Mouse (Mus musculus): ENCODE results near the gene Tnpo2. TPM values are rescaled to one million over a fixed set of nuclear protein-coding genes. Genes with fewer than 3 reads are reported as not detected.

Gene Tnpo2
- total RNA-seq (2023) = 28.2 and 28.5 TPM in 2 replicates

DNA sequence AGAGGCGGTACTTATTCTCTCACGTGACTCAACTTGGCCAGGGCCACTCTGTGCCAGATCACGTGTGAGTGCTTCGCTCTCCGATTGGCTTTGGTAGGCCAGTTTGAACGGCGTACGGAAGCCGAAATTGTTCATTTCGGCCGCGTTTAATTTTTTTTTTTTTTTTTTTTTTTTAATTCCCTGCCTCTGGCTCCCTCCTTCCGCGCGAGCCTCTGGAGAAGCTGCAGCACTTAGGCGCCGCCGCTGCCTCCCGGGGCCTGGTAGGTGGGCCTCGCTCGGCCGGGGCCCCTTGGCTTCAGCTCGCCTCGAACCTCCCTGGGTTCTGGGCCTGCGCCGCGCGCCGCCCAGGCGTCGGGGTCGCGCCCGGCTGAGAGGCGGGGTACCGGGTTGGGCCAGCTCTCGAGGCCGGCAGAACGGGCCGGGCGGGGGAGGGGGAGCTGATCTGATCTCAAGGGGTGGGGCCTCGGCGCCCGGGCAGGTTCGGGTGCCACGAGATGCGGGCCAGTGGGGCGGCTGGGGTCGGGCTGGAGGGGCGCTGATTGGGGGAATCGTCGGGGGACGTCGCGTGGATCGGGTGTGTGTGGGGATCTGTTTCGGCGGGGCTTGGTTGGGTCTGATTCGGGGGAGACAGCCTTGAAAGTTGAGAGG is at the start of gene Tnpo2:
Tnpo2 (plus strand) TSS at position 198 of the 648 bp plus-strand sequence.

DNA sequence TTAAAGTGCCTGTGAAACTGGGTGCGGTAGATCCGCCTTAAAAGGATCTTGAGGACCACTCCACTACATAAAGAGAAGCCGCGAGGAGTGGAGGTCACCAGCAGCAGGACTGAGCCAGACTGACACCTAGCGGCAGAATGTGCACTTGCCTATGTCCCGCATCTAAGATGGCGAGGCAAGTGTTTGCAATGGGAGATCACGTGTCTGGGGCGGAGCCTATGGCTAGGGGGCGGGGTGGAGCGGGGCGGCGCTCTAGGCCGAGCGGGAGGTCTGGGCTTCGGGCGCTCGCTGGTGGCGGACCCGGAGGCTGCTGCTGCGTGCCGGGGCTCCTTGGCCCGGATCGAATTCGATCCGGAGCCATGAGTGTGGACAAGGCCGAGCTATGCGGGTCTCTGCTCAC is 46.4 kb upstream of the Tnpo2 start, which contains the start of gene Hook2:
Hook2 (plus strand) TSS at position 255 of the 400 bp plus-strand sequence.

DNA sequence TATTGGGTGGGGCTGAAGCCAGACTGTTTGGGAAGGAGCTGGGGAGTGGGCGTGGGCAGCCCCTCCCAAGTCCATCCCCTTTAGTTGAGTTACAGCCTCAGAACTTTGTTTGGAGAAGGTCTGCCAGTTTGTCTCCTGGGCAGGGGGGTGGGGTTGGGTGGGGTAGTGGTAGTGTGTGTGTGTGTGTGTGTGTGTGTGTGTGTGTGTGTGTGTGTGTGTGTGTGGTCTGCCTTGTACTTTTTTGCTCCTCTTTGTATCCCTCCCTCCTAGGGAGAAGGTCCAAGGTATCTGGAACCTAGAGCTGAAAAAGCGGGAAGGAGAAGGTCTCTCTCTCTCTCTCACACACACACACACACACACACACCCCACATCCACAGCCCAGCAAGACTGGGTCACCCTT is 22.3 kb upstream of the Tnpo2 start, which contains the start of gene Best2:
Best2 (minus strand) TSS at position 101 of the 400 bp plus-strand sequence.

DNA sequence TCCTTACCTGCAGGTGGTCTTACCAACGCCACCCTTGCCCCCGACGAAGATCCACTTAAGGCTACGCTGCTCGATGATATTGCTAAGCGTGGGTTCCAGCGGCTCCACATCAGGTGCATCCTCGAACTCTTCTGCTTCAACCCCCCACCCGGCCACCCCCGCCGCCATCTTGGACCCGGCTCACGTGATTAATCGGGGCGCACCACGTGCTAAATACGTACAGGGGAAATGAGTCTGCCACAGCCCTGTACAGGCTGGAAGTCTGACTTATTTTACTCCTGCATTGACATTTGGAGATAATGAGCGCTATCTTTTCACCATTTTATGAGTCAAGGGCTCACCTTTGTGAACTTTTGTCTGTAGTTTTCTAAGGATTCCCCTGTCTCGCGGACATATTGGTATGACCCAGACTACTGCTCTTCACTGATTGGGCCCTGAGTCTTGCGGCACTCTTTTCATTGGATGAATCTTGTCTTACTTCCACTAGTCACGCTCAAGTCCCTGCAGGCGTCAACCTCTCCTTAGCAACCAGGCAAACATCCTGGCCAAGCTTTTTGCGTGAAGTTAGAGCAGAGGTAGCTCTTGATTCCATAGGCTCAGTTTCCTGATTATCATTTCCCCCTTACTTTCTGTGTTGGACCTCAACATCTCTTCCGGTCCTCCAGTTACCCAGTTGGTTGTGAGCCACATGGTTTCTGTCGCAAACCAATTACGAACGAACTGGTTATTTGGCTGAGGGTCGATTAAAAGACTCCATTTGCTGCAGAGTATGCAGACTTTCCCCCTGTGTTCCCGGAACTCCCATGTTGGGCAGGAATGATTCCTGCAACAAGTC is 11.4 kb upstream of the Tnpo2 start, which contains the start of gene Asna1:
Asna1 (minus strand) TSS at position 184 of the 835 bp plus-strand sequence.

DNA sequence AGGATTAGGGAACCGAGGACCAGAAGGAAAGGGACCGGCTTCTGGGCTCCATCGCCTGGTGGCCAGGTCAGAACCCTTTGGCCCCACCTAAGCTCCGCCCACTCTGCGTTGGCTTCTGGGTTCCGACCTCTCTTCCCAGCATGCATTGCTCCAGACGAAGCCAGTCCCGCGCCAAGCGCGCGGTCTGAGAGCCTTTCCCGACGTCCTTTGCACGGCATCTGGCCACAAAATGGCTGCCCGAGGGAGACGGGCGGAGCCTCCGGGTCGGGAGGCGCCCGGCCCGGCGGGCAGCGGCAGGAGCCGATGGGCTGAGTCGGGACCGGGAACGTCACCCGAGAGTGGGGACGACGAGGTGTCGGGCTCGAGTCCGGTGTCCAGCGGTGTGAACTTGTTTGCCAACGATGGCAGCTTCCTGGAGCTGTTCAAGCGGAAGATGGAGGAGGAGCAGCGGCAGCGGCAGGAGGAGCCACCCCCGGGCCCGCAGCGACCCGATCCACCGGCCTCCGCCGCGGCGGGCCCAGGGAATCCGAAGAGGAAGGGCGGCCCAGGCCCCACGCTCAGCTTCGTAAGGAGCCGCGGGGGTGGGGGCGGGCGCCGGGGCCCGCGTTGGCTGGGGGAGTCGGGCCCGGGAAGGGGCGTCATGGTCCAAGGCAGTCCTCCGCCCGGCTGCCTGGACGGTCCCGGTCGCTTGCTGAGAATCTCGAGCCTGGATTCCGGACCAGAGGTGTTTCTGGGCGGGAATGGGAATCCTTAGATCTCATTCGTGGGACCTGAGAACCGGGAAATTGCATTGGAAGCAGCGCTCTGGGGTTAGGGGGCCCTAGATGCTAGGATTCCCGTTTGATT is 9.8 kb upstream of the Tnpo2 start, which contains the start of gene Trir:
Trir (plus strand) TSS at position 154 of the 846 bp plus-strand sequence.

DNA sequence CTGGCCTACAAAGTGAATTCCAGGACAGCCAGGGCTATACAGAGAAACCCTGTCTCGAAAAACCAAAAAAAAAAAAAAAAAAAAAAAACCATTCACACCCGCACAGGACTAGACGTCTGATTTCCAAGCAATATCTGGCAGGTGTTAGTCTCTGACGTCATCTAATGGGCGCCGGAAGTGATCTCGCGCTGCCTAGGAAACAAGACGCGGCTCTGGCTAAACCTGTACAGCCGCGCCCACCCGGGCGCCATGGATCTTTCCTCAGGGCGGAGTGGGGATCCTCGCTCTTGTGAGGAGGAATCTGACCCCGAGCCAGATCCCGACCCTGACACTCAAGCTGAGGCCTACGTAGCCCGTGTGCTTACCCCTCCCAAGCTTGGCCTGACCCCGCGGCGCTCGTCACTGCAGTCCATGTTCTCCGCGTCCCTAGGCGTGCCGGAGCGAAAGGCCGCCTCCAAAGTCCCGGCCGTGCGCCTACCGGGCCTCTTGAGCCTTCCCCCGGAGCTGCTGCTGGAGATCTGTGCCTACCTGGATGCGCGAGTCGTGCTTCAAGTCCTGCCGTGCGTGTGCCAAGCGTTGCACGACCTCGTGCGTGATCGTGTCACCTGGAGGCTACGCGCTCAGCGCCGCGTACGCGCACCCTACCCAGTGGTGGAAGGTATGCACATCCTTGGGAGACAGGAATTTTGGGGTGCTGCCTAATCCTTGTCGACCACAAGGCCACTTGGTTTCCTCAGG is 23.3 kb downstream of the Tnpo2 start, which contains the start of gene Fbxw9:
Fbxw9 (plus strand) TSS at position 177 of the 738 bp plus-strand sequence.

DNA sequence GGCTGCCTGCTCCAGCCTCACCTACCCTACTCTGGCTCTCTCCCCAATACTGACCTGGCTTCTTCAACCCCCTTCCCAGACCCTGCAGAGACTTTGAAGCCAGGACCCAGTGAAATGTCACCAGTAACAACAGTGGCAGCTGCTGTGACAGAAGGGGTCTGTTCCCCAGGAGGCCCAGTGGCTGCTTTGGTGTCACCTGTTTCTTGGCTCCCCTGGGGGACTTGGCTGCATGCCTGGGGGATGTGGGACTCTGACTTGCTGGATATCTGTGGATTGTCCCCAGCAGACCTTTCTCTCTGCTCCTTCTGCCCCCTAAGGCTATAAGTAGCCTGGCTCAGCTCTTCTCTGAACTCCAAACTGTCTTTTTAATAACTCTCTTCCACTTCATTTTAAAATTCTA is 31.3 kb downstream of the Tnpo2 start, which contains the start of gene Gm5741:
Gm5741 (minus strand) TSS at position 1 of the 400 bp plus-strand sequence.

DNA sequence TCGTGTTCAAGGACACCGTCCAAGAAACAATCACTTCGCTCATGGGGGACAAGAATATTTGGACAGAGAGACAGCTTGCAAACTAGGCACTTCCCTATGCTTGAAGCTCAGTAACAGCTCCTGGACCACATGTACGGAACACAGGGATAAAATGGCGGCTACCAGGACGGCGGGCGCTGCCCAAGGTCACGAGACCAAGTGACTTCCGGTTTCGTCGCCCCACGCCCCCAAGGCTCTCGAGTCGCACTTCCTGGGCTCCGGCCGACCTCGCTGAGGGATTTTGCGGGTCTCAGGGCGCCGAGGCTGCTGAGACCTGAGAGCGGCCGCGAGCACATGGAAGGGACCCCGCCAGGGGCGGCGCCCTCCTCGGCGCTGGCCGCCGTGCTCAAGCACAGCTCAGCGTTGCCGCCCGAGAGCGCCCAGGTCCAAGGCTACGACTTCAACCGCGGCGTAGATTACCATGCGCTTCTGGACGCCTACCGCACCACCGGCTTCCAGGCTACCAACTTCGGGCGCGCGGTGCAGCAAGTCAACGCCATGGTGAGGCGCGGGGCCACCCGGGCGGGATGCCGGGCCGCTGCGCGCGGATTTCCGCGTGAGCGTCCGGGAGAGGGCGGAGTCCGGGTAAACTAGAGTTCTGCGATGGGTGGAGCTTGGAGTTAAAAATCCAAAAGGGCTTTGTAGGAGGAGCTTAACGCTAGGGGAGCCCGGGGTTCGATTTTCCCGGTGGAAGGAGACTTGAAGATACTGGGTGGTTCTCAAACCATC is 35.0 kb downstream of the Tnpo2 start, which contains the start of gene Dhps:
Dhps (plus strand) TSS at position 244 of the 768 bp plus-strand sequence.

DNA sequence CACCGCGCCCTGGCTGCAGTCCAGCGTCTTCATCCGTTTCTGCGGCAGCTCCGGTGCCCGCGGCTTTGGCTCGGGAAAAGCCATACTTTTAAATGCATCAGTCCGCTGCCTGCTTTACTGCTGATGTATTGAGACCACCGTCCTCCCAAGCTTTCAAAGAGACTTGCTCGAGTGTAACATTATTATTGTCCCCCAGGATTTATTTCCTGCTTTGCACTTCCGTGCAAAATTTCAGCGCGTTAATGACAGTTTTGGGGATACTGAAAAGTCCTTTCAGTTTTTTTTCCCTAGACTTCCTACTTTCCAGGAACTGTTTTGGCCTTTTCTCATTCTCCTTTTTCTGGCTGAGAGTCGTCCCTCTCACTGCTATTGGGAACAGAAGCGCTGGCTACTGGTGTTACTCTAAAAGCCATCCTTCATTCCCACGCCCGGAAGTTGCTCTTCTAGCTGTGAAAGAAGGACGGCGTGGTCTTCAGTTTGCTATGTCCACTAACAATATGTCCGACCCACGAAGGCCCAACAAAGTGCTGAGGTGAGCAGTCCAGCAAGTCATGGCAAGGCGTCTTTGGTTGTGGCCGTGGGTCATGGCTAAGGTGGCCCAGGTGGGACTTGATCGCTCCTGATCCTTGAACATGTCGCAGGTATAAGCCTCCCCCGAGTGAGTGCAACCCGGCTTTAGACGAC is 44.0 kb downstream of the Tnpo2 start, which contains the start of gene Wdr83os:
Wdr83os (plus strand) TSS at position 209 of the 684 bp plus-strand sequence.

DNA sequence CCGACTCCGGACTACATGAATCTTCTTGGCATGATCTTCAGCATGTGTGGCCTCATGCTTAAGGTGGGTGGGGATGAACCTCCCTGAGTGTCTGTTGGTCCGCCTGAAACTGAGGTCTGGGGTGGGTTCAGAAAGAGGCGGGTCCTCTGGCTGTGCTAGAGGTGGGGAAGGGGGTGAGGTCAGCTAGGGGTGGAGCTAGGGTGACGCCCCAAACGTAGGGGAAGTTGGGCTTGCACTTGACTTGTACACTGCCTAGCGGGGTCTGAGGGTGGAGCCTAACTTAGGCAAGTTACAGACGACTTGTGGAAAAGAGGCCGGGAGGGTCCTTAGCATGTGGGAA is 44.5 kb downstream of the Tnpo2 start, which contains the start of gene Wdr83:
Wdr83 (minus strand) TSS at position 91 of the 340 bp plus-strand sequence.

DNA sequence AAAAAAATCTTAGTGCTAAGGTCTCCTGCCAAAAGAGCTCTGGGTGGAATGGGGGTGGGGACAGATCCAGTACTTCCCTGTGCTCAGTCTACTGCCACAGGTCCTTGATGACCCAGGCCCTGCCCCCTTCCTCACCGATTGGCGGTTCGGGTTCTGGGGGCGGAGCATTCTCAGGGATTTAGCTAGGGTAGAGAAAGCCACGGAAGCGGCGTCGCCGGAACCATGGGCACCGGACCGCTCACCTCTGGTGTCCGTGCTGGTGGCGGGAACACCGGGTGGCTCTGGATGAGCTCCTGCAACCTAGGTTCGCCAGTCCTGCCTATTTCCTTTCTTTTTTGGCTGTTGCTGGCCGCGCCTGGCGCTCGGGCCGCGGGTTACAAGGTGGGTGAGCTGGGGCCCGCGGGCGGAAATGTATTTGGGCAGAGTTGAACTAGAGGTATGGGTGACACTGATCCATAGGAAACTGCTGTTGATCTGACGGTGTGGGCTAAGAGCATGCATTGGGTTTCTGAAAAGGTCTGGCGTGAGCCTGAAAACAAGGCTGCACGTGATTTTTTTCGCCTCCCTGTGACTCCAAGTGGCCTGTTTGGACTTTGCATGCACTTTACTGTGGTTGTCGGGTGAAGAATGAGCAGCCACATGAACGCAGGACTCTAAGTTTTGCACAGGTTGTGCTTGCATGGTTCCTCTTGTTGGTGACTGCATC is 46.5 kb downstream of the Tnpo2 start, which contains the start of gene Man2b1:
Man2b1 (plus strand) TSS at position 163 of the 706 bp plus-strand sequence.

Other genes with a start within 250 kb of the Tnpo2 start
- 11.2 and 14.3 TPM in 2 replicates for gene Nfix, start 236.6 kb upstream of the Tnpo2 start, total RNA-seq (2023)
- gene Dand5, start 214.1 kb upstream of the Tnpo2 start, total RNA-seq (2023) = 0.38 and 1.1 TPM in 2 replicates
- gene Gadd45gip1, start 205.4 kb upstream of the Tnpo2 start, total RNA-seq (2023) = 4.2 and 5.3 TPM in 2 replicates
- gene Rad23a, start 196.2 kb upstream of the Tnpo2 start, total RNA-seq (2023) = 23.0 and 25.5 TPM in 2 replicates
- gene Calr, start 190.0 kb upstream of the Tnpo2 start, total RNA-seq (2023) = 301 and 316 TPM in 2 replicates
- 26.9 and 37.7 TPM in 2 replicates for gene Farsa, start 179.9 kb upstream of the Tnpo2 start, total RNA-seq (2023)
- gene Syce2, start 164.8 kb upstream of the Tnpo2 start, total RNA-seq (2023) = 7.3 and 11.1 TPM in 2 replicates
- gene Gcdh, start 143.0 kb upstream of the Tnpo2 start, total RNA-seq (2023) = 5.3 and 5.7 TPM in 2 replicates
- 1.0 TPM in 1 of 2 replicates, not detected in the other for gene Klf1, start 135.0 kb upstream of the Tnpo2 start, total RNA-seq (2023)
- gene Dnase2a, start 128.4 kb upstream of the Tnpo2 start, total RNA-seq (2023) = 15.4 and 20.9 TPM in 2 replicates
- 0.09 and 0.70 TPM in 2 replicates for gene Mast1, start 99.6 kb upstream of the Tnpo2 start, total RNA-seq (2023)
- not detected in 2 replicates for gene Rtbdn, start 89.9 kb upstream of the Tnpo2 start, total RNA-seq (2023)
- not detected in 2 replicates for gene Gm49661, start 67.5 kb upstream of the Tnpo2 start, total RNA-seq (2023)
- 32.5 and 39.5 TPM in 2 replicates for gene Prdx2, start 67.3 kb upstream of the Tnpo2 start, total RNA-seq (2023)
- gene Rnaseh2a, start 67.1 kb upstream of the Tnpo2 start, total RNA-seq (2023) = 19.9 and 24.8 TPM in 2 replicates
- 1,149 and 1,207 TPM in 2 replicates for gene Junb, start 58.2 kb upstream of the Tnpo2 start, total RNA-seq (2023)
- 0.54 and 1.8 TPM in 2 replicates for gene Hook2, start 46.3 kb upstream of the Tnpo2 start, total RNA-seq (2023)
- gene Best2, start 22.4 kb upstream of the Tnpo2 start, total RNA-seq (2023) = not detected in 2 replicates
- gene Asna1, start 11.6 kb upstream of the Tnpo2 start, total RNA-seq (2023) = 53.9 and 55.6 TPM in 2 replicates
- gene Trir, start 10.1 kb upstream of the Tnpo2 start, total RNA-seq (2023) = 154 and 161 TPM in 2 replicates
- gene Fbxw9, start 23.1 kb downstream of the Tnpo2 start, total RNA-seq (2023) = 4.7 and 10.4 TPM in 2 replicates
- gene Gm5741, start 31.1 kb downstream of the Tnpo2 start, total RNA-seq (2023) = not detected in 2 replicates
- gene Dhps, start 34.8 kb downstream of the Tnpo2 start, total RNA-seq (2023) = 37.9 and 52.8 TPM in 2 replicates
- gene Wdr83os, start 43.8 kb downstream of the Tnpo2 start, total RNA-seq (2023) = 28.6 and 31.0 TPM in 2 replicates
- gene Wdr83, start 44.4 kb downstream of the Tnpo2 start, total RNA-seq (2023) = 8.1 and 13.9 TPM in 2 replicates
- gene Man2b1, start 46.4 kb downstream of the Tnpo2 start, total RNA-seq (2023) = 289 and 376 TPM in 2 replicates
- not detected in 2 replicates for gene Zfp791, start 86.2 kb downstream of the Tnpo2 start, total RNA-seq (2023)
- not detected in 2 replicates for gene Cks1brt, start 115.0 kb downstream of the Tnpo2 start, total RNA-seq (2023)
- not detected in 2 replicates for gene Olfr371, start 189.1 kb downstream of the Tnpo2 start, total RNA-seq (2023)

Data from neutrophil, adult 65 days (primary cell).